ENCODE assay signal across 20 mouse cellular contexts in the genomic region with DNA sequence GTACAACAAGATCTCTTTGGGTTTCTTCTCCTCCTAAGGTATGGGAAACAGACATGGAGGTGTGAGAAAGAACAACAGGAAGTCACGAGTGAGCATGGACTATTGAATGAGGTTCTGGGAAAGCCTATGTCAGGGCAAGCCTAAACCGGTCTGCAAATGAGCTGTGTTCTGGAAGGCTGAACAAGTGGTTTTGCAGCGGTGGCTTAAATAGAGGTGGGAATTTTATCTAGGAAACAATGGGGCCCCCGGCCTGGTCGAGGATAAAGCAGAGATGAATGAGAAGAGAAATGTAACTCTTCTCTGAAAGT.
"Had no signal": no experiment of that assay in that cellular context is flagged by ENCODE, and none has a peak within 500 bp of the region (broad histone marks: within the 10 kb centered on the region; RNA-seq: fewer than 3 reads in every experiment).

No protein-coding gene starts in this region.

- H3K4me2 ChIP-seq: kidney, embryonic 15.5 days; limb, embryonic 13.5 days; liver, embryonic 13.5 days; midbrain, embryonic 12.5 days; midbrain, embryonic 15.5 days; neural tube, embryonic 12.5 days; neural tube, embryonic 15.5 days had no signal

- H3K4me3 ChIP-seq: kidney, embryonic 15.5 days; limb, embryonic 13.5 days; liver, embryonic 13.5 days; midbrain, embryonic 12.5 days; midbrain, embryonic 15.5 days; neural tube, embryonic 12.5 days; neural tube, embryonic 15.5 days had no signal

- H3K9ac ChIP-seq: kidney, embryonic 15.5 days; limb, embryonic 13.5 days; liver, embryonic 13.5 days; midbrain, embryonic 12.5 days; midbrain, embryonic 15.5 days; neural tube, embryonic 12.5 days; neural tube, embryonic 15.5 days had no signal

- H3K4me1 ChIP-seq: liver, embryonic 13.5 days had no signal

- H3K9me3 ChIP-seq: kidney, embryonic 15.5 days; limb, embryonic 13.5 days; liver, embryonic 13.5 days; midbrain, embryonic 12.5 days; midbrain, embryonic 15.5 days; neural tube, embryonic 12.5 days; neural tube, embryonic 15.5 days had no signal

- DNase-seq: kidney, postnatal 14 days; kidney, postnatal 4 days; left cerebral cortex, postnatal 4 days; liver, embryonic 13.5 days; lung, adult 2 months; lung, postnatal 14 days; right cerebral cortex, adult 18-20 months; right cerebral cortex, postnatal 14 days; right cerebral cortex, postnatal 4 days; thymus, adult 2 months; thymus, postnatal 14 days; thymus, postnatal 4 days had no signal

- H3K36me3 ChIP-seq: kidney, embryonic 15.5 days; liver, embryonic 13.5 days; midbrain, embryonic 12.5 days; midbrain, embryonic 15.5 days; neural tube, embryonic 12.5 days; neural tube, embryonic 15.5 days had no signal

- H3K27ac ChIP-seq: kidney, embryonic 15.5 days; limb, embryonic 13.5 days; liver, embryonic 13.5 days; macrophage; midbrain, embryonic 12.5 days; midbrain, embryonic 15.5 days; neural tube, embryonic 12.5 days; neural tube, embryonic 15.5 days; stomach, postnatal 0 days had no signal

- H3K27me3 ChIP-seq: kidney, embryonic 15.5 days; limb, embryonic 13.5 days; liver, embryonic 13.5 days; midbrain, embryonic 12.5 days; midbrain, embryonic 15.5 days; neural tube, embryonic 12.5 days; neural tube, embryonic 15.5 days had no signal
